Mouse (Mus musculus) E14TG2a.4 (cell line): ENCODE data around the gene Agbl4.

ENCODE experiments used
- CTCF ChIP-seq: conservative IDR thresholded peaks from 2 replicates; pipeline ENCODE4 v1.5.1; 2014; ENCODE audit warnings: low read length
- NANOG ChIP-seq: IDR thresholded peaks from 2 replicates; pipeline ENCODE4 v1.6.1; 2014; ENCODE audit warnings: borderline replicate concordance, low read length, mixed read lengths
- POU5F1 ChIP-seq: IDR thresholded peaks from 2 replicates; pipeline ENCODE4 v1.6.1; 2014; ENCODE audit warnings: low read length, borderline replicate concordance

DNA sequence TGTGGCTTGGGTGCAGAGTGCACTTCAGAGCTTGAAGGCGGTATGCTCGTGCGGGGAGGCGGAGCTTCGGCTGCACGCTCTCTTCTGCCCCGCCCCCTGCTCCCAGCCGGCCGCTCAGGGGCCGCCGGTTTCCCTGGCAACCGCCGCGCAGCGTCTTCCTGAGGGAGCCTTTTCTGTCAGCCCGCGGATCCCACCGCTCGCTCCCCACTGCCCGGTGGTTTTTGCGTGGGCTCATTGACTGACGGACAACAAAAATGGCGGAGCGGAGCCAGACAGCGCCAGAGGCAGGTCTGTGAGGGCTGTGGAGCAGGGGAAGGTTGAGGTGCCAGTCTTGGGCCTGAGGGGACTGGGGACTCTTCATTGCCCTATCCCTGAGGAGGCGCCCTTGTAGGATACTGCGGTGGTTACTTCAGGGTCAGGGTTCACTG is at the start of gene Agbl4:
- TF ChIP-seq CTCF = no peak
- TF ChIP-seq POU5F1 = no peak
- TF ChIP-seq NANOG = no peak
